Mouse (Mus musculus): Measurements from ENCODE around the gene Ttc41.

Ttc41 gene

GRCm38 (mm10) chr10:86755816-86756502 is 50.3 kb downstream of the Ttc41 start:
- DNase-seq (ENCODE audit: low spot score in 2 of 2) = no peak

- DNase-seq (ENCODE audit: low spot score in 2 of 2) = no peak
Measured at GRCm38 (mm10) chr10:86757724-86758123, 52.1 kb downstream of the Ttc41 start.

- DNase-seq (ENCODE audit: low spot score in 2 of 2) = no peak
Measured at GRCm38 (mm10) chr10:86758211-86758610, 52.6 kb downstream of the Ttc41 start.

- DNase-seq (ENCODE audit: low spot score in 2 of 2) = no peak
Measured at GRCm38 (mm10) chr10:86761236-86761635, 55.6 kb downstream of the Ttc41 start.

GRCm38 (mm10) chr10:86761722-86762383 is 56.2 kb downstream of the Ttc41 start:
- DNase-seq (ENCODE audit: low spot score in 2 of 2) = no peak

- no peak for DNase-seq (ENCODE audit: low spot score in 2 of 2)
Measured at GRCm38 (mm10) chr10:86762384-86762730, 56.7 kb downstream of the Ttc41 start.

- no peak for DNase-seq (ENCODE audit: low spot score in 2 of 2)
Measured at GRCm38 (mm10) chr10:86763672-86764071, 58.1 kb downstream of the Ttc41 start, which contains the start of gene Gm49358. Gene Gm49358, plus strand, starts transcription at chr10:86763972.

- DNase-seq (ENCODE audit: low spot score in 2 of 2) = no peak
Measured at GRCm38 (mm10) chr10:86765344-86765966, 59.8 kb downstream of the Ttc41 start.

GRCm38 (mm10) chr10:86769216-86769615 is 63.6 kb downstream of the Ttc41 start:
- DNase-seq (ENCODE audit: low spot score in 2 of 2) = no peak

- DNase-seq (ENCODE audit: low spot score in 2 of 2) = no peak
Measured at GRCm38 (mm10) chr10:86769797-86770196, 64.2 kb downstream of the Ttc41 start.

GRCm38 (mm10) chr10:86771701-86772100 is 66.1 kb downstream of the Ttc41 start:
- DNase-seq (ENCODE audit: low spot score in 2 of 2) = no peak

- no peak for DNase-seq (ENCODE audit: low spot score in 2 of 2)
Measured at GRCm38 (mm10) chr10:86772231-86772631, 66.6 kb downstream of the Ttc41 start.

- DNase-seq (ENCODE audit: low spot score in 2 of 2) = no peak
Measured at GRCm38 (mm10) chr10:86773360-86773759, 67.7 kb downstream of the Ttc41 start.

- DNase-seq (ENCODE audit: low spot score in 2 of 2) = no peak
Measured at GRCm38 (mm10) chr10:86776281-86776680, 70.7 kb downstream of the Ttc41 start.

- no peak for DNase-seq (ENCODE audit: low spot score in 2 of 2)
Measured at GRCm38 (mm10) chr10:86777614-86778319, 72.2 kb downstream of the Ttc41 start.

- DNase-seq (ENCODE audit: low spot score in 2 of 2) = peak; percentile 97 to 98
Measured at GRCm38 (mm10) chr10:86778398-86779116, 72.9 kb downstream of the Ttc41 start, which contains the start of gene Nt5dc3. Gene Nt5dc3, plus strand, starts transcription at chr10:86779005.

- DNase-seq (ENCODE audit: low spot score in 2 of 2) = peak; percentile 14 to 20
Measured at GRCm38 (mm10) chr10:86779117-86779755, 73.6 kb downstream of the Ttc41 start.

GRCm38 (mm10) chr10:86779816-86780500 is 74.3 kb downstream of the Ttc41 start:
- no peak for DNase-seq (ENCODE audit: low spot score in 2 of 2)

GRCm38 (mm10) chr10:86781641-86782040 is 76.0 kb downstream of the Ttc41 start:
- no peak for DNase-seq (ENCODE audit: low spot score in 2 of 2)

- no peak for DNase-seq (ENCODE audit: low spot score in 2 of 2)
Measured at GRCm38 (mm10) chr10:86782656-86783055, 77.0 kb downstream of the Ttc41 start.

Data from urinary bladder, postnatal 36 days (tissue).